Mouse (Mus musculus): Measurements from ENCODE around the gene Wnt2. TPM values are rescaled to one million over a fixed set of nuclear protein-coding genes. Genes with fewer than 3 reads are reported as not detected.

The Wnt2 gene
- total and polyA plus RNA-seq, 3 experiments, result 0.41 to 0.58 (median 0.48) TPM

GRCm38 (mm10) chr6:17978324-17978723, 52.1 kb downstream of the Wnt2 start:
- no peak for DNase-seq

GRCm38 (mm10) chr6:17977165-17977564, 53.2 kb downstream of the Wnt2 start:
- DNase-seq, result no peak

- no peak for DNase-seq
Observed at GRCm38 (mm10) chr6:17974416-17974815, 56.0 kb downstream of the Wnt2 start.

GRCm38 (mm10) chr6:17971393-17971792, 59.0 kb downstream of the Wnt2 start:
- DNase-seq, result no peak

GRCm38 (mm10) chr6:17969815-17970214, 60.6 kb downstream of the Wnt2 start:
- DNase-seq, result no peak

- DNase-seq, result no peak
Observed at GRCm38 (mm10) chr6:17968467-17969144, 61.8 kb downstream of the Wnt2 start.

- no peak for DNase-seq
Observed at GRCm38 (mm10) chr6:17963455-17963854, 66.9 kb downstream of the Wnt2 start.

- DNase-seq, result no peak
Observed at GRCm38 (mm10) chr6:17951779-17952178, 78.6 kb downstream of the Wnt2 start.

GRCm38 (mm10) chr6:17949103-17949502, 81.3 kb downstream of the Wnt2 start:
- DNase-seq, result no peak

GRCm38 (mm10) chr6:17947130-17947831, 83.1 kb downstream of the Wnt2 start:
- DNase-seq, result no peak

- DNase-seq, result no peak
Observed at GRCm38 (mm10) chr6:17946456-17946855, 83.9 kb downstream of the Wnt2 start.

- no peak for DNase-seq
Observed at GRCm38 (mm10) chr6:17943877-17944617, 86.3 kb downstream of the Wnt2 start.

- no peak for DNase-seq
Observed at GRCm38 (mm10) chr6:17942344-17942743, 88.0 kb downstream of the Wnt2 start.

GRCm38 (mm10) chr6:17941916-17942315, 88.5 kb downstream of the Wnt2 start:
- DNase-seq, result no peak

Other genes with a start within 250 kb of the Wnt2 start
- not detected for gene Asz1, start 78.5 kb upstream of the Wnt2 start, total RNA-seq (2021)
- gene Asz1, start 78.5 kb upstream of the Wnt2 start, polyA plus RNA-seq (2012; rRNA removed), result not detected in 2 replicates
- under 1 TPM; 0.12 to 0.14 TPM for gene Cftr, start 140.1 kb upstream of the Wnt2 start, total RNA-seq (2021)
- gene Cftr, start 140.1 kb upstream of the Wnt2 start, polyA plus RNA-seq (2012; rRNA removed), result 0.03 TPM in 1 of 2 replicates, not detected in the other